Mouse (Mus musculus) G1E (cell line): Measurements from ENCODE around the gene Runx2.

Experiments used
- CTCF ChIP-seq: IDR thresholded peaks from 2 replicates; pipeline ENCODE4 v1.5.1; 2012; ENCODE audit warnings: low read depth, low read length, inconsistent platforms, mixed read lengths
- GATA1 ChIP-seq: IDR thresholded peaks from 2 replicates; pipeline ENCODE4 v1.6.1; 2012; ENCODE audit warnings: borderline replicate concordance, low read length, inconsistent platforms, mixed read lengths
- GATA2 ChIP-seq: IDR thresholded peaks from 2 replicates; pipeline ENCODE4 v1.6.1; 2012; ENCODE audit warnings: low read depth, low read length, inconsistent platforms, borderline replicate concordance

GRCm38 (mm10) chr17:44617741-44618140, 196.9 kb downstream of the Runx2 start:
- TF ChIP-seq CTCF (no peak), GATA1 (no peak), GATA2 (no peak)
